Mouse (Mus musculus) testis, adult 2 months (tissue): Measurements from ENCODE around the gene Zfp385c. TPM values are rescaled to one million over a fixed set of nuclear protein-coding genes. Genes with fewer than 3 reads are reported as not detected.

Experiments
- H3K27ac ChIP-seq: fragments of 200-500 bp; 2 replicates; pipeline ENCODE4 v1.5.1; 2012; ENCODE audit warnings: low read depth, low read length; ENCODE audit not compliant: control insufficient read depth, insufficient read depth
- H3K27me3 ChIP-seq: fragments of 200-500 bp; 2 replicates; pipeline ENCODE4 v1.6.1; 2012; ENCODE audit warnings: mild to moderate bottlenecking, low read length, moderate library complexity; ENCODE audit not compliant: control insufficient read depth, insufficient read depth
- H3K36me3 ChIP-seq: fragments of 200-500 bp; 2 replicates; pipeline ENCODE4 v1.6.1; 2012; ENCODE audit warnings: mild to moderate bottlenecking, low read length; ENCODE audit not compliant: control insufficient read depth, insufficient read depth
- H3K4me1 ChIP-seq: fragments of 200-500 bp; 2 replicates; pipeline ENCODE4 v1.6.1; 2012; ENCODE audit warnings: low read length; ENCODE audit not compliant: control insufficient read depth, insufficient read depth
- H3K4me3 ChIP-seq: fragments of 200-500 bp; 2 replicates; pipeline ENCODE4 v1.5.1; 2012; ENCODE audit warnings: low read depth, mild to moderate bottlenecking, low read length, moderate library complexity, mixed read lengths; ENCODE audit not compliant: control insufficient read depth
- CTCF ChIP-seq: fragments of 200-500 bp; IDR thresholded peaks from 2 replicates; pipeline ENCODE4 v1.5.1; 2012; ENCODE audit warnings: low read depth, mild to moderate bottlenecking, inconsistent platforms, low read length, moderate library complexity; ENCODE audit not compliant: control insufficient read depth, insufficient read depth, insufficient replicate concordance
- POLR2A ChIP-seq: fragments of 200-500 bp; IDR thresholded peaks from 2 replicates; pipeline ENCODE4 v1.6.1; 2012; ENCODE audit warnings: low read depth, mild to moderate bottlenecking, inconsistent platforms, low read length, moderate library complexity; ENCODE audit not compliant: control insufficient read depth
- polyA plus RNA-seq: library from polyadenylated mRNA; depleted of rRNA; stranded (reverse); fragments of >200 nt; gene quantifications from 2 replicates; pipeline ENCODE4 v1.2.3, GENCODE M21; 2012

Gene Zfp385c
- polyA plus RNA-seq, 1 experiment: 2.6 TPM

GRCm38 (mm10) chr11:100701301-100701700 lies 9.0 kb upstream of the Zfp385c start:
- no peak overlapping the region for H3K4me3 ChIP-seq
- no peak for TF ChIP-seq CTCF
- no peak for TF ChIP-seq POLR2A
- no peaks in the 10 kb centered on the region for H3K27me3 ChIP-seq
- peaks cover 28% of the 10 kb centered on the region for H3K4me1 ChIP-seq
- no peak overlapping the region for H3K27ac ChIP-seq
- H3K36me3 ChIP-seq: no peaks in the 10 kb centered on the region; the same call in 1 of the 2 replicates

- Histone ChIP-seq H3K27ac (no peak overlapping the region), H3K36me3 (no peaks in the 10 kb centered on the region; the same call in 1 of the 2 replicates), H3K27me3 (no peaks in the 10 kb centered on the region), H3K4me3 (no peak overlapping the region), H3K4me1 (peaks cover 28% of the 10 kb centered on the region)
- TF ChIP-seq POLR2A (no peak), CTCF (no peak)
Measured at GRCm38 (mm10) chr11:100700710-100701109, 8.5 kb upstream of the Zfp385c start.

GRCm38 (mm10) chr11:100697921-100698320 lies 5.7 kb upstream of the Zfp385c start:
- Histone ChIP-seq H3K27ac (no peak overlapping the region), H3K4me1 (peaks cover 9% of the 10 kb centered on the region), H3K36me3 (no peaks in the 10 kb centered on the region), H3K4me3 (no peak overlapping the region), H3K27me3 (no peaks in the 10 kb centered on the region)
- TF ChIP-seq CTCF (no peak), POLR2A (no peak)

GRCm38 (mm10) chr11:100694926-100695325 lies 2.7 kb upstream of the Zfp385c start:
- H3K4me3 ChIP-seq: no peak overlapping the region
- no peaks in the 10 kb centered on the region for H3K36me3 ChIP-seq
- peak; percentile 95 for TF ChIP-seq CTCF
- TF ChIP-seq POLR2A: no peak
- H3K4me1 ChIP-seq: peaks cover 8% of the 10 kb centered on the region
- H3K27me3 ChIP-seq: peaks cover 6% of the 10 kb centered on the region
- no peak overlapping the region for H3K27ac ChIP-seq

- Histone ChIP-seq H3K27me3 (peaks cover 6% of the 10 kb centered on the region), H3K27ac (no peak overlapping the region), H3K4me3 (no peak overlapping the region), H3K4me1 (peaks cover 8% of the 10 kb centered on the region), H3K36me3 (no peaks in the 10 kb centered on the region)
- TF ChIP-seq POLR2A (no peak), CTCF (no peak)
Measured at GRCm38 (mm10) chr11:100693154-100693553, 899 bp upstream of the Zfp385c start.

- TF ChIP-seq CTCF: no peak
- TF ChIP-seq POLR2A: no peak
- Histone ChIP-seq H3K27me3 (peaks cover 6% of the 10 kb centered on the region), H3K36me3 (no peaks in the 10 kb centered on the region), H3K4me1 (peaks cover 8% of the 10 kb centered on the region), H3K4me3 (no peak overlapping the region), H3K27ac (no peak overlapping the region)
Measured at GRCm38 (mm10) chr11:100690389-100690788, 1.9 kb downstream of the Zfp385c start.

- Histone ChIP-seq H3K27me3 (peaks cover 6% of the 10 kb centered on the region), H3K4me3 (no peak overlapping the region), H3K4me1 (peaks cover 8% of the 10 kb centered on the region), H3K36me3 (no peaks in the 10 kb centered on the region), H3K27ac (no peak overlapping the region)
- TF ChIP-seq POLR2A (no peak), CTCF (no peak)
Measured at GRCm38 (mm10) chr11:100688443-100688842, 3.8 kb downstream of the Zfp385c start.

GRCm38 (mm10) chr11:100687265-100687664 lies 5.0 kb downstream of the Zfp385c start:
- H3K27me3 ChIP-seq: peaks cover 6% of the 10 kb centered on the region
- H3K27ac ChIP-seq: no peak overlapping the region
- TF ChIP-seq POLR2A (no peak), CTCF (no peak)
- H3K4me3 ChIP-seq: no peak overlapping the region
- H3K36me3 ChIP-seq: no peaks in the 10 kb centered on the region
- H3K4me1 ChIP-seq: peaks cover 6% of the 10 kb centered on the region
